Mouse (Mus musculus) limb, embryonic 14.5 days (tissue): ENCODE measurements around the gene Ubtf. TPM values are rescaled to one million over a fixed set of nuclear protein-coding genes. Genes with fewer than 3 reads are reported as not detected.

Experiments used
- ATAC-seq: fragments of 200-750 bp; cut with Nextera tagmentation; 2 replicates; pipeline ENCODE4 v1.8.0; 2017; ENCODE audit warnings: low read depth, moderate number of reproducible peaks, moderate TSS enrichment; ENCODE audit not compliant: low FRiP score
- DNase-seq: peaks from one replicate; pipeline ENCODE4 v3.0.0-alpha.2; 2015; ENCODE audit warnings: low spot score
- H3K27ac ChIP-seq: fragments of 300-500 bp; sonication (generic); replicated peaks from 2 replicates; pipeline ENCODE4 v1.5.1; 2014; ENCODE audit warnings: low read depth, mild to moderate bottlenecking, low read length, moderate library complexity, mixed read lengths
- H3K27me3 ChIP-seq: fragments of 300-500 bp; sonication (generic); 2 replicates; pipeline ENCODE4 v1.6.1; 2014; ENCODE audit warnings: low read length, mixed read lengths; ENCODE audit not compliant: control insufficient read depth, insufficient read depth
- H3K36me3 ChIP-seq: fragments of 300-500 bp; sonication (generic); 2 replicates; pipeline ENCODE4 v1.6.1; 2014; ENCODE audit warnings: mild to moderate bottlenecking, low read length, moderate library complexity, mixed read lengths; ENCODE audit not compliant: control insufficient read depth, insufficient read depth
- H3K4me1 ChIP-seq: fragments of 300-500 bp; sonication (generic); 2 replicates; pipeline ENCODE4 v1.6.1; 2014; ENCODE audit warnings: antibody characterized with exemption, low read length, mixed read lengths; ENCODE audit not compliant: control insufficient read depth, insufficient read depth
- H3K4me2 ChIP-seq: fragments of 300-500 bp; sonication (generic); replicated peaks from 2 replicates; pipeline ENCODE4 v1.6.1; 2014; ENCODE audit warnings: low read depth, mild to moderate bottlenecking, low read length, moderate library complexity; ENCODE audit not compliant: severe bottlenecking
- H3K4me3 ChIP-seq: fragments of 300-500 bp; sonication (generic); replicated peaks from 2 replicates; pipeline ENCODE4 v1.5.1; 2014; ENCODE audit warnings: low read length
- H3K9ac ChIP-seq: fragments of 300-500 bp; sonication (generic); 2 replicates; pipeline ENCODE4 v1.6.1; 2014; ENCODE audit warnings: mild to moderate bottlenecking, low read depth, low read length, moderate library complexity; ENCODE audit not compliant: severe bottlenecking
- H3K9me3 ChIP-seq: fragments of 300-500 bp; sonication (generic); 2 replicates; pipeline ENCODE4 v1.6.1; 2016; ENCODE audit warnings: low read length; ENCODE audit not compliant: control insufficient read depth
- POLR2A ChIP-seq: fragments of 200-500 bp; IDR thresholded peaks from 2 replicates; pipeline ENCODE4 v1.8.0; 2012; ENCODE audit warnings: inconsistent platforms, mild to moderate bottlenecking, moderate library complexity, borderline replicate concordance; ENCODE audit not compliant: insufficient read depth, insufficient read length; ENCODE audit errors: extremely low read depth
- WGBS: fragments of 180-500 bp; shearing (Covaris S2); extraction: QIAGEN DNeasy Blood & Tissue Kit; methylation state at CpG from one replicate; pipeline ENCODE4 v1.1.7; 2014; 5-methylcytosine and 5-hydroxymethylcytosine counted together
- polyA plus RNA-seq, 2 experiments: library from polyadenylated mRNA; depleted of rRNA in 1 of 2; stranded (reverse) in 1 of 2; unstranded in 1 of 2; fragments of >200 nt; fragmentation: Nextera tagmentation in 1 of 2; extraction: Ambion mirVana in 1 of 2; gene quantifications; 2 replicates each; pipeline versions ENCODE4 v1.2.1 to v1.2.3; 2012 to 2014

Ubtf gene
- polyA plus RNA-seq, 2 experiments = 79.7 to 81.3 TPM

GRCm38 (mm10) chr11:102288913-102289312 is 30.6 kb downstream of the Ubtf start:
- no peak for ATAC-seq
- H3K27ac ChIP-seq = no peak overlapping the region
- 78% methylated on average over 2 of the region's 2 CpGs for WGBS

GRCm38 (mm10) chr11:102288027-102288804 is 31.3 kb downstream of the Ubtf start:
- DNase-seq (no peak), ATAC-seq (no peak)
- no peak overlapping the region for H3K9ac ChIP-seq
- H3K9me3 ChIP-seq = no peaks in the 10 kb centered on the region
- no peak overlapping the region for H3K27ac ChIP-seq
- H3K4me2 ChIP-seq = no peak overlapping the region
- no peaks in the 10 kb centered on the region for H3K27me3 ChIP-seq
- H3K4me1 ChIP-seq = peaks cover 5% of the 10 kb centered on the region
- no peak for TF ChIP-seq POLR2A
- H3K4me3 ChIP-seq = no peak overlapping the region
- peaks cover 53% of the 10 kb centered on the region for H3K36me3 ChIP-seq
- WGBS = 88% methylated on average over 8 of the region's 8 CpGs

More at GRCm38 (mm10) chr11:102288913-102289312, 30.6 kb downstream of the Ubtf start:
- Histone ChIP-seq H3K9ac (no peak overlapping the region), H3K4me2 (no peak overlapping the region), H3K9me3 (no peaks in the 10 kb centered on the region), H3K4me3 (no peak overlapping the region), H3K27me3 (no peaks in the 10 kb centered on the region), H3K4me1 (peaks cover 5% of the 10 kb centered on the region), H3K36me3 (peaks cover 59% of the 10 kb centered on the region)
- DNase-seq = no peak
- no peak for TF ChIP-seq POLR2A

GRCm38 (mm10) chr11:102287485-102287884 is 32.1 kb downstream of the Ubtf start:
- 92% methylated on average over 8 of the region's 8 CpGs for WGBS
- no peak for TF ChIP-seq POLR2A
- H3K9ac ChIP-seq = no peak overlapping the region
- H3K4me3 ChIP-seq = no peak overlapping the region
- H3K4me1 ChIP-seq = peaks cover 5% of the 10 kb centered on the region
- H3K36me3 ChIP-seq = peaks cover 46% of the 10 kb centered on the region
- no peak overlapping the region for H3K4me2 ChIP-seq
- no peak overlapping the region for H3K27ac ChIP-seq
- no peaks in the 10 kb centered on the region for H3K9me3 ChIP-seq
- ATAC-seq (no peak), DNase-seq (no peak)
- no peaks in the 10 kb centered on the region for H3K27me3 ChIP-seq

- Histone ChIP-seq H3K36me3 (peaks cover 24% of the 10 kb centered on the region), H3K27me3 (no peaks in the 10 kb centered on the region), H3K4me1 (peaks cover 5% of the 10 kb centered on the region), H3K9me3 (no peaks in the 10 kb centered on the region), H3K9ac (peak overlapping the region; percentile 80), H3K27ac (peak overlapping the region; percentile 67), H3K4me2 (peak overlapping the region; percentile 80), H3K4me3 (peak overlapping the region; percentile 79)
- TF ChIP-seq POLR2A = no peak
- WGBS = 4% methylated on average over 31 of the region's 31 CpGs
- ATAC-seq = peak; percentile 77
- no peak for DNase-seq
Observed at GRCm38 (mm10) chr11:102285095-102285834, 34.3 kb downstream of the Ubtf start.

- Histone ChIP-seq H3K36me3 (peaks cover 18% of the 10 kb centered on the region), H3K27me3 (no peaks in the 10 kb centered on the region), H3K9ac (peak within 1 kb of the TSS; percentile 80), H3K27ac (peak within 1 kb of the TSS; percentile 67), H3K4me3 (peak within 1 kb of the TSS; percentile 79), H3K9me3 (no peaks in the 10 kb centered on the region), H3K4me2 (peak within 1 kb of the TSS; percentile 80), H3K4me1 (peaks cover 5% of the 10 kb centered on the region)
- peak; percentile 94 for ATAC-seq
- no peak for TF ChIP-seq POLR2A
- under 1% methylated on average over 32 of the region's 32 CpGs for WGBS
- peak; percentile 99 for DNase-seq
Observed at GRCm38 (mm10) chr11:102284501-102285094, 34.9 kb downstream of the Ubtf start, which contains the start of gene Tmub2. Gene Tmub2 (plus strand): TSS chr11:102284931.
